Mouse (Mus musculus): ENCODE data around the gene Cdc37.
A peak's percentile ranks its signal among the peaks of the same experiment; 100 is the strongest.

Gene Cdc37

GRCm38 (mm10) chr9:21149654-21150419, at the start of gene Cdc37:
Gene Cdc37 (minus strand): TSS chr9:21149982.
- peak; percentile 90 to 92 for DNase-seq (ENCODE audit: low spot score in 2 of 2)

DNA sequence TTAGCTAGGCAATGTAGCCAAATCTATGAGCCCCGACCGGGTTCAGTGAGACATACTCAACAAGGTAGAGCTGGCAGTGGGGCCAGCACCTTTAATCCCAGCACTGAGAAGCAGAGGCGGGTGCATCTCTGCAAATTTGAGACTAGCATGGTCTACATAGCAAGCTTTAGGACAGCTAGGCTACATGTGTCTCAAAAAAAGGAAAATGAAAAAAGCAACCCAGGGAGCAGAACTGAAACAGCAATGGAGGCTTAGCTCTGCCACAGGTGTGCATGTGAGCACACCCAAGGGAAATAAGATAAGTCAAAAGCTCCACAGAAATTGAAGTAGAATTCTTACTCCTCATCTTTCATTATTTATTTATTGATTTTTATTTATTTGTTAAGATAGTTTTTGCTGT, 49.2 kb upstream of the Cdc37 start:
- no peak for DNase-seq (ENCODE audit: low spot score in 2 of 2)

DNA sequence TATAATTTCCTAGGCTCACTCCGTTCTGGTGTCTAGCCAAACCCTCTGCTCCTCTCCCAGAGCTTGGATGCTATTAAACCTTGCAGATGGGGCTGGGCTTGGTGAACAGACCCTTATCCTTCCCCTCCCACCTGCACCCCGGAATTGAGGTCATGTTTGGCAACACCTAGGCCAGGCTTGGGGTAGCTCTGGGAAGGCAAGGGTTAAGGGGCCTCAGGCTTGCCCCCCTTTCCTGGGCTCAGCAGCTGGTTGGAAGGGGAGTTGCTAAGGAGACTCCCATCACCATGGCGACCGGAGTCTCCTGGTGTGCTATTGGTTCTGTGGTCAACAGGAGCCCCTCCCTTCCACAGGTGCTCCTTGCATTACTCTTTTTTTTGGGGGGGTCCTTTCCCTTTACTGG, 48.2 kb upstream of the Cdc37 start:
- DNase-seq (ENCODE audit: low spot score in 2 of 2) = peak; percentile 81 to 84

- DNase-seq (ENCODE audit: low spot score in 2 of 2) = peak; percentile 52 to 60
These were observed 47.0 kb upstream of the Cdc37 start for GRCm38 (mm10) chr9:21196521-21197433.

DNA sequence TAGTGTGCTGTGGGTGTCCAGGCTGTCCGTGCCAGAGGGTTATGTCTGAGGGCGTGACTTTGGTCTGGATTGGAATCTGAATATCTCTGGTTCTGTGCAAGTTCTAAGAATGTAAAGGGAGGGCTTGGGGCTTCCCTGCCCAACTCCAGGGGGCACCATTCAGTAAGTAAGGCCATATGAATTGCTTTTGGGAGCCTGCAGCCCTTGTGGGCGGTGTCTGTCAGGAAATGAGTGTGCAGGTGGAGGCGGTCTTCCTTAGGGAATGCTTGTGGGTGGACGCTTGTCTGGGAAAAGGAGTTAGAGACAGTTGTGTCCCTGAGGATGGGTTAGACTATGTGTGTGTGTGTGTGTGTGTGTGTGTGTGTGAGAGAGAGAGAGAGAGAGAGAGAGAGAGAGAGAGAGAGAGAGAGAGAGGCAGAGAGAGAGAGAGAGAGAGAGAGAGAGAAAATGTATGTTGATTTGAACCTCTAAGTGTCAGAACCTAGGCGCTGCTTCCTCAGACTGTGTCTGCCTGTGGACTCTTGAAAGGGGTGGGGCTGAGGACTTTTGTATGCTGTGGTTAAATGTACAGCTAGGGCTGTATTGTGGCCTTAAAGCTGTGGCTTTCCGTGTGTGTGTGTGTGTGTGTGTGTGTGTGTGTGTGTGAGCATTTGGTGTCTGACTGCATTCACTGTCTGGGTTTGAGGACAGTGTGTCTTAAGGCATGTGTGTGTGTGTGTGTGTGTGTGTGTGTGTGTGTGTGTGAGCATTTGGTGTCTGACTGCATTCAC, 46.1 kb upstream of the Cdc37 start:
- DNase-seq (ENCODE audit: low spot score in 2 of 2) = peak; percentile 69 to 77

GRCm38 (mm10) chr9:21194787-21195493, 45.2 kb upstream of the Cdc37 start:
- no peak for DNase-seq (ENCODE audit: low spot score in 2 of 2)

GRCm38 (mm10) chr9:21193786-21194185, 44.0 kb upstream of the Cdc37 start:
- DNase-seq (ENCODE audit: low spot score in 2 of 2) = no peak

GRCm38 (mm10) chr9:21190670-21191069, 40.9 kb upstream of the Cdc37 start:
- DNase-seq (ENCODE audit: low spot score in 2 of 2) = no peak

- no peak for DNase-seq (ENCODE audit: low spot score in 2 of 2)
These were observed 40.1 kb upstream of the Cdc37 start for GRCm38 (mm10) chr9:21189905-21190304.

DNA sequence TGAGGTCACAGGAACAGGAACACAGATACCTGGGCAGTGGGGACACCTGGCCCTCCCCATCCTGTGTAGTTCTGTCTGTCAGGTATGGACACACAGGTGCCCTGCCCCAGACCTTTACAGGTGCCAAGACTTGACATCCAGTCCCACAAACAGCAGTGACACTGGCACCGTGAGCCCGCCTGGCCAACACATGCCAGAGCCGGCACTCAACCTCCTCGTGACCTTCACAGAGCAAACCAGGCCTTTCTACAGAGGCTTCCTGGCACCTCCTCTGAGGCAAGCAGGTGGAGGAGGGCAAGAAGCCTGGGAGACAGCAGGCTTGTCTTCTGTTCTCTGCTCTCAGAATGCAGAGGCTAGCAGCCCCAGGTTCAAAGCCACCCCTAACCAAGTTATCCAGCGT, 35.7 kb upstream of the Cdc37 start:
- DNase-seq (ENCODE audit: low spot score in 2 of 2) = no peak

DNA sequence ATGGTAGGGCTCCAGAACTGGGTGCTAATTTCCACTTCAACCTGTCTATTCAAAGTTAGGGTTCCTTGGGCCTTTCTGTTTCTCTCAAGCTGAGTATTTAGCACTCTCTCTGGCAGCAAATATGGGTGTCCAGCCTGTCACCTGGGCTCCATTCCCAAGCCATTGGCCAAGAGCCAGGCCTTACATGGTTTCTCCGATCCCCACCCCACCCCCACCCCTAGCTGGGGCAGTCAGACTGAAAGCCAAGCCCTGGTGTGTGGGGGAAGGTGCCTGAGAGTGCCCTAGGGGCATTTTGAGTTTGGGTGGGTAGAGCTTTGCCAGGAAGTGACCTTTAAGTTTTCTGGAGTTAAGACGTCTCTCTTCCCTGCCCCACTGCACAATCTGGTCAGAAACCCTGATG, 35.0 kb upstream of the Cdc37 start:
- no peak for DNase-seq (ENCODE audit: low spot score in 2 of 2)

GRCm38 (mm10) chr9:21183905-21184413, 34.2 kb upstream of the Cdc37 start:
- no peak for DNase-seq (ENCODE audit: low spot score in 2 of 2)

- DNase-seq (ENCODE audit: low spot score in 2 of 2) = no peak
These were observed 33.6 kb upstream of the Cdc37 start for GRCm38 (mm10) chr9:21183421-21183820.

DNA sequence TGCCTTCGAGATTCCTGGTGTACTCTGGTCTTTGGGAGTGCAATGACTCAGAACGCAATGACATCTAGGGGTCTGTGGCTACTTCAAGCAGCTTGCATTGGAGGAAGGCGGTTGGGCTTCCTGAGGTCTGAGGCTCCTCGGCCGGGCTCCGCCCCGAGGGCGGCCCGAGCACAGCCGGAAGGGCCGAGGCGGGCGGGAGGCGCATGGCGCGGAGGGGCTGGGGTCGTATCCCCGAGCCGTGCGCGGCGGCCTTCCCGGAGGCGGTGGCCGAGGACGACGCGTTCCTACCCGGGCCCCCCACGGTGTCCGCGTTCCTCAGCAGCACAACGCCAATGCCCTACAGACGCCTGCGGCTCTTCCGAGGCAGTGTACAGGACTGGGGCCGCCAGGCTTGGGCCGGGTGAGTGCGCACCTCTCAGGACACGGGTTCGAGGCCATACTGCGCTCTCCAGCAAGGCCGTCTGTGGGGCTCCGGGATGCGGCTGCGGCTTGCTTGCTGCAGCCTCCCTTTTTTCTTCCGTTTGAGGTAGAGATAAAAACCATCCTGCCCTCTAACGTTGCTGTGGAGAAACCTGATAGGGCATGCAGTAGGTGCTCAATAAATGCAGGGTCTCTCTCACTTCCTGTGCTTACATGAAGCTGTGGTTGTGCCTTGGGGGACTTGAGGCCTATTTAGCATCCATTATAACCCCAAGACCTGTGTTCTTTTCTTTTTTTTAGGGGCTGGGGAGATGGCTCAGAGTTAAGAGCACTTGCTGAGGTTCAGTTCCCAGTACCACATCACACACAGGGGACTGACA, 31.8 kb upstream of the Cdc37 start:
- no peak for DNase-seq (ENCODE audit: low spot score in 2 of 2)

DNA sequence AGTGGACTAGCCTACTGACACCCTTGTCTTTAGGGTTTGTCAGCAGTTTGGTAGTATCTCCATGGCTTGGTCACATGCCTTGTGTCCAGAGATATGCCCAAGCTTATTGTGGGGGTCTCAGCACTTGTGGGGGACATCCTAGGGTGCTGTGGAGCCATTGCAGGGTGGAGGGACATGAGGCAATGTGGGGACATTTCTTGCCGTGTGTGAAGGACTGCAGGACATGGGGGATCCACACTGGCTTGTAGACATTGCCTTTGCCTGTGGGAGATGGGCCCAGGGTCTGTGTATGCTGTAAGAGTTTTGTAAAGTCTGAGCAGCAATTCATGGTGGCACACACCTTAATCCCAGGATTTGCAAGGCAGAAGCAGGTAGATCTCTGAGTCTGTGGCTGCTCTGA, 31.1 kb upstream of the Cdc37 start:
- no peak for DNase-seq (ENCODE audit: low spot score in 2 of 2)

- no peak for DNase-seq (ENCODE audit: low spot score in 2 of 2)
These were observed 30.6 kb upstream of the Cdc37 start for GRCm38 (mm10) chr9:21180402-21180801.

- DNase-seq (ENCODE audit: low spot score in 2 of 2) = no peak
These were observed 22.6 kb upstream of the Cdc37 start for GRCm38 (mm10) chr9:21172364-21172763.

GRCm38 (mm10) chr9:21169157-21169556, 19.4 kb upstream of the Cdc37 start:
- DNase-seq (ENCODE audit: low spot score in 2 of 2) = no peak

GRCm38 (mm10) chr9:21168161-21169123, 18.7 kb upstream of the Cdc37 start:
- peak in 1 of 2 experiments; percentile 33 for DNase-seq (ENCODE audit: low spot score in 2 of 2)

Measured in right cerebral cortex, postnatal 36 days (tissue).